Mouse (Mus musculus): Measurements from ENCODE around the gene Gstm5.
A peak's percentile ranks its signal among the peaks of the same experiment; 100 is the strongest.
"Not testable (repeated sequence)": the region's sequence is repeated elsewhere in the genome, so short reads cannot be mapped to it uniquely, and the experiment has no call there.

Gene Gstm5

GRCm38 (mm10) chr3:107869925-107870324 is 25.7 kb upstream of the Gstm5 start:
- no peak for DNase-seq (ENCODE audit: extremely low read depth, low read depth, low spot score)

- DNase-seq (ENCODE audit: extremely low read depth, low read depth, low spot score), result no peak
These were observed 22.0 kb upstream of the Gstm5 start for GRCm38 (mm10) chr3:107873335-107874251.

GRCm38 (mm10) chr3:107875231-107875630 is 20.4 kb upstream of the Gstm5 start:
- DNase-seq (ENCODE audit: extremely low read depth, low read depth, low spot score), result no peak

- DNase-seq (ENCODE audit: extremely low read depth, low read depth, low spot score), result no peak
These were observed 18.6 kb upstream of the Gstm5 start, which contains the start of gene Eps8l3 for GRCm38 (mm10) chr3:107877005-107877404. Eps8l3 (plus strand) TSS chr3:107877229.

- DNase-seq (ENCODE audit: extremely low read depth, low read depth, low spot score), result no peak
These were observed 17.6 kb upstream of the Gstm5 start for GRCm38 (mm10) chr3:107877747-107878736.

- peak; percentile 98 for DNase-seq (ENCODE audit: extremely low read depth, low read depth, low spot score)
These were observed 7.7 kb upstream of the Gstm5 start for GRCm38 (mm10) chr3:107887674-107888495.

- DNase-seq (ENCODE audit: extremely low read depth, low read depth, low spot score), result not testable (repeated sequence)
These were observed 6.4 kb upstream of the Gstm5 start for GRCm38 (mm10) chr3:107889236-107889635.

- no peak for DNase-seq (ENCODE audit: extremely low read depth, low read depth, low spot score)
These were observed 364 bp upstream of the Gstm5 start for GRCm38 (mm10) chr3:107895194-107895719.

- DNase-seq (ENCODE audit: extremely low read depth, low read depth, low spot score), result no peak
These were observed 3.1 kb downstream of the Gstm5 start for GRCm38 (mm10) chr3:107898691-107899090.

- DNase-seq (ENCODE audit: extremely low read depth, low read depth, low spot score), result peak; percentile 50
These were observed 5.5 kb downstream of the Gstm5 start for GRCm38 (mm10) chr3:107900955-107901673.

- no peak for DNase-seq (ENCODE audit: extremely low read depth, low read depth, low spot score)
These were observed 10.3 kb downstream of the Gstm5 start for GRCm38 (mm10) chr3:107905942-107906341.

- no peak for DNase-seq (ENCODE audit: extremely low read depth, low read depth, low spot score)
These were observed 21.1 kb downstream of the Gstm5 start for GRCm38 (mm10) chr3:107916674-107917073.

GRCm38 (mm10) chr3:107917097-107917496 is 21.5 kb downstream of the Gstm5 start:
- no peak for DNase-seq (ENCODE audit: extremely low read depth, low read depth, low spot score)

- no peak for DNase-seq (ENCODE audit: extremely low read depth, low read depth, low spot score)
These were observed 22.3 kb downstream of the Gstm5 start for GRCm38 (mm10) chr3:107917783-107918408.

GRCm38 (mm10) chr3:107920348-107920747 is 24.7 kb downstream of the Gstm5 start:
- DNase-seq (ENCODE audit: extremely low read depth, low read depth, low spot score), result no peak

- DNase-seq (ENCODE audit: extremely low read depth, low read depth, low spot score), result no peak
These were observed 29.7 kb downstream of the Gstm5 start for GRCm38 (mm10) chr3:107925335-107925734.

- no peak for DNase-seq (ENCODE audit: extremely low read depth, low read depth, low spot score)
These were observed 32.2 kb downstream of the Gstm5 start for GRCm38 (mm10) chr3:107927841-107928240.

GRCm38 (mm10) chr3:107928691-107929090 is 33.1 kb downstream of the Gstm5 start:
- DNase-seq (ENCODE audit: extremely low read depth, low read depth, low spot score), result no peak

- DNase-seq (ENCODE audit: extremely low read depth, low read depth, low spot score), result no peak
These were observed 33.6 kb downstream of the Gstm5 start for GRCm38 (mm10) chr3:107929243-107929642.
